Mouse (Mus musculus) bone marrow macrophage, adult 2 months (primary cell): ENCODE data around the gene Ssx2ip. TPM values are rescaled to one million over a fixed set of nuclear protein-coding genes. Genes with fewer than 3 reads are reported as not detected.
A peak's percentile ranks its signal among the peaks of the same experiment; 100 is the strongest.

Experiments used
- H3K27ac ChIP-seq: 2 replicates; pipeline ENCODE4 v1.5.1; 2012; ENCODE audit warnings: low read depth, low read length; ENCODE audit not compliant: insufficient read depth
- H3K4me1 ChIP-seq: 2 replicates; pipeline ENCODE4 v1.6.1; 2012; ENCODE audit warnings: low read length; ENCODE audit not compliant: control insufficient read depth, insufficient read depth
- H3K4me3 ChIP-seq: 2 replicates; pipeline ENCODE4 v1.5.1; 2012; ENCODE audit warnings: mild to moderate bottlenecking, low read length, moderate library complexity; ENCODE audit not compliant: insufficient read depth
- CTCF ChIP-seq: IDR thresholded peaks from 2 replicates; pipeline ENCODE4 v1.5.1; 2012; ENCODE audit warnings: low read depth, mild to moderate bottlenecking, low read length, moderate library complexity
- POLR2A ChIP-seq: IDR thresholded peaks from 2 replicates; pipeline ENCODE4 v1.6.1; 2012; ENCODE audit warnings: mild to moderate bottlenecking, low read depth, low read length, borderline replicate concordance
- polyA plus RNA-seq: library from polyadenylated mRNA; stranded (reverse); fragments of >200 nt; gene quantifications from 2 replicates; pipeline ENCODE4 v1.2.4, GENCODE M21; 2012; ENCODE audit not compliant: missing spikeins, insufficient read depth, insufficient read length

Ssx2ip gene
- polyA plus RNA-seq: 6.1 and 6.9 TPM in 2 replicates

DNA sequence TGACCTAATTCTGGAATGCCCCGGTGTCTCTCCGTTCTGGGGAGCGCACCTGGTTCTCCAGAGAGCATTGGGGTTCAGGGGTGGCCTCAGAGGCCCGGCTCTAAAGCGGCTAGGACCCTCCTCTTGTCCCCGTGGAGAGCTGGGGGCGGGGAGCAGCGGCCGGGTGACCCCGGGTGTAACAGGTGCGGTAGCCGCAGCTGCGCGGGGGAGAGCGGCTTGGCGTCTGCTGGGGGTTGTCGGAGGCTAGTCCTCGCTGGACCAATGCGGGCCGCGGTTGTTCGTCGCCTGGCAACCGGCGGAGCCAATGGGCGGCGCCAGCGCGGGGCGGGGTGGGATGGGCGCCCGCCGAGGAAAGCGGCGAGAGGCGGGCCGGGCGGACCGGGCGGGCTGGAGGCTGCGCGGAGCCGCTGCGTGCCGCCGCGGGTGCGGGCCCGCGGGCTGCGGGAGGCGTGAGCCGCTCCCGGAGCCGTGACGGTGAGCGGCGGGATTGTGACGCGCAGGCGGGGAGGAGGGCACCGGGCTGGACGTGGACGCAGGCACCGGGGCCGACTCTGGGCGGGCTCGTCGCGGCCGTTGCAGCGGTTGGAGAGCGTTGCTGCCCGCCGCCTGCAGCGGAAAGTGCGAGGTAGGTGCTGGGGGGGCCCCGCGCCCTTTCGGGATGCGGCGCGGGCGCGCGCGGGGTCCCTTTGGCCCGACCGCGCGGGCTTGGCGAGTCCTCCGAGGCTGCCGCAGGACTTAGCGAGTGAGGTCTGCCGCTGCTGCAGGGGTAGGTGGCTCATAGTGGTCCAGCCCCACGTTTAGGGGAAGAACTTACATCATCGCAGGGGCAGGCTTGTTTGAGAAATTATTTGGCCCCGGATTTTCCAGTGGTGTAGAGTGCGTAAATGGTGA lies at the start of gene Ssx2ip:
Gene Ssx2ip (plus strand): TSS at position 332 of the 891 bp plus-strand sequence.
- TF ChIP-seq POLR2A (no peak), CTCF (no peak)
- peak within 1 kb of the TSS; percentile 96 for H3K4me3 ChIP-seq
- H3K4me1 ChIP-seq: peaks cover 7% of the 10 kb centered on the region
- H3K27ac ChIP-seq: no peak within 1 kb of the TSS

- Histone ChIP-seq H3K4me3 (no peak overlapping the region), H3K4me1 (peaks cover 5% of the 10 kb centered on the region), H3K27ac (no peak overlapping the region)
- no peak for TF ChIP-seq CTCF
- TF ChIP-seq POLR2A: no peak
Measured at GRCm38 (mm10) chr3:146355146-146355545, 49.3 kb upstream of the Ssx2ip start.

GRCm38 (mm10) chr3:146365471-146365870 lies 39.0 kb upstream of the Ssx2ip start:
- TF ChIP-seq CTCF: no peak
- TF ChIP-seq POLR2A: no peak
- Histone ChIP-seq H3K27ac (no peak overlapping the region), H3K4me3 (no peak overlapping the region), H3K4me1 (no peaks in the 10 kb centered on the region)

- Histone ChIP-seq H3K27ac (no peak overlapping the region), H3K4me1 (no peaks in the 10 kb centered on the region), H3K4me3 (no peak overlapping the region)
- no peak for TF ChIP-seq POLR2A
- no peak for TF ChIP-seq CTCF
Measured at GRCm38 (mm10) chr3:146367058-146367457, 37.4 kb upstream of the Ssx2ip start.

DNA sequence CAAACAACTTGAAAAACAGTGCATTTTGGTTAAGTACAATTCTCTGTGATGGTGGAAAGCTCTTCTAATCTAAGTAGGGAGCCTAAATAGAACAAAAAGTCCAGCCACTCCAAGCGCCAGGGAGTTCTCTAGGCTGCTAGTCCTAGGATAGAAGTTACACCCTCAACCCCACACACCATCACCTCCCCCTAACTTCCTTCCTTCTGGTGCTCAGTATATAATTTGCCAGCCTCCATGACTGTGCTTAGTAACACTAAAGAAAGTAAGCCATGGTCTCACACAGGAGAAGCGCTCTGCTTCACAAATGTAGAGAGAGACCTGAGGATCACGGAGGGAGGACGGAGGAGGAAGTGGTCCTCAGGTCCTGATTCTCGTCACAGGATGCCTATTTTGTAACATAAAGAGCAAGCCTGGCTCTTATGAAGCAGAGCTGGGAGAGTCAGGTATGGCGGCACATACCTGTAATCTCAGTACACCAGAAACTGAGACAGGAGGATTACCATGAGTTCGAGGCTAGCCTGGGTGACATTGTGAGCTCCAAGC lies 33.8 kb upstream of the Ssx2ip start:
- Histone ChIP-seq H3K4me1 (no peaks in the 10 kb centered on the region), H3K4me3 (no peak overlapping the region), H3K27ac (no peak overlapping the region)
- TF ChIP-seq CTCF (no peak), POLR2A (no peak)

DNA sequence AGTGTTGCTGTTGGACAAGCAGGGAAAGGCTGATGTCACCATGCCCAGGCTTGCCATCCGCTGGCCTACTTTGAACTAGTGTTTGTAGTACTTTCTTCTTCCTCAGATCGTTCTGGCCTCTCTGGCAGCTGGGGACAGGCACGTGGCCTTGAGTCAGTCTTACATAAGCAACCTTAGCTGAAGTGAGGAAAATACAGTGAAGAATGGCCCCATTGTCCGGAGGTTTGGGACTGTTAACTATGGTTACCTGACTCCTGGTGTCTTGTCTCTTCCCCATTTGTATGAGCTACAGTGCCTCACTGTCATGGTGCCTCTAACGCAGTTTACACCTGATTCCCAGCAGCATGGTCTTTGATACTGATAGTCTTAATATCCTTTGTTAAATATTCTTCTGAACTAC lies 33.2 kb upstream of the Ssx2ip start:
- no peak for TF ChIP-seq POLR2A
- TF ChIP-seq CTCF: no peak
- Histone ChIP-seq H3K4me3 (no peak overlapping the region), H3K4me1 (no peaks in the 10 kb centered on the region)

DNA sequence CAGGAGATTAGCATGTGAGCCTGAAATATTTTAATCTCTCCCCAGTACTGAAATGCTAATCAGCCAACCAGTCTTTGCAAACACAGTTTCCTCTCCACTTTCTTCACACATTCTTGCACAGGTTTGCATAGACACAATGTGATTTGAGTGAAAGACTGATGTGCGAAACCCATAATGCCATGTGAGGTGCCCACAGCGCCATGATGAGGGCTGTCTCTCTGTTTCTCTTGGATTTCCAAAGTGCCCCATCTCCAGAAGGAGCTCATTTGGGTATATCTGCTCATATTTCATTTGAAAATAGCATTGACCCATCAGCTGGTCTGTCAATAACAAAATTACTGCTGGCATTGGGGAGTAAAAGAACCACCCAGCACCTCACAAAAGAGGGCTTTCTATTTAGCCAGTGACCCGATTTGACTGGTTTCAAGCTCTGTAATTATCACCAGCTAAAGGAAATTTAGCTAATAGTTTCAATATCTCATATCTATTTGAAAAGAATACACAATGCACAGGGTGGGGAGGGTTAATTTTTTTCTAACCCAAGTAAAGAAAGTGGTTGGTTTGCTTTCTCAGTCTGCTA lies 29.8 kb upstream of the Ssx2ip start:
- H3K4me1 ChIP-seq: no peaks in the 10 kb centered on the region
- no peak overlapping the region for H3K27ac ChIP-seq
- TF ChIP-seq CTCF: no peak
- no peak for TF ChIP-seq POLR2A
- H3K4me3 ChIP-seq: no peak overlapping the region

More for the DNA sequence above, 33.2 kb upstream of the Ssx2ip start:
- no peak overlapping the region for H3K27ac ChIP-seq

DNA sequence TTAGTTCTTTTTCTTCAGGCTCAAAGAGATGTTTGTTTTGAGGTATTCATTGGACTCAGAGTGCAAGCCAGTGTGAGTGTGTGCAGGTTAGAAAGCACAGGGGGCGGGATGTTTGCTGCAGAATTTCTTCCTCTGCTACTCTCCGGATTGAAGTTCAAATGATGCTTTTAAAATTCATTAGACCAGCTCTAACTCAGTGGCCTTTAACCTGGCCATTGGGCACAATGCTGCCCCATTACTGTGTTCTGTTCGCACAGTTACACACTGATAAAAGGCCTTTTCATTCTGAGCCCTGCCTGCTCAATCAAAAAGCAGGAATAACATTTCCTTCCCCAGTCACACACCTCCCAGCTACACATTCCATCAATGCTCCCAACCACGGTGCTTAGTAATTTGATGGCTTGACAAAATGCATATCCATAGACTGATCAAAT lies 29.2 kb upstream of the Ssx2ip start:
- TF ChIP-seq POLR2A: no peak
- no peak for TF ChIP-seq CTCF
- Histone ChIP-seq H3K27ac (no peak overlapping the region), H3K4me1 (no peaks in the 10 kb centered on the region), H3K4me3 (no peak overlapping the region)

- H3K4me1 ChIP-seq: no peaks in the 10 kb centered on the region
- no peak overlapping the region for H3K4me3 ChIP-seq
- H3K27ac ChIP-seq: no peak overlapping the region
- no peak for TF ChIP-seq CTCF
- TF ChIP-seq POLR2A: no peak
Measured at GRCm38 (mm10) chr3:146376337-146377130, 27.9 kb upstream of the Ssx2ip start.

GRCm38 (mm10) chr3:146377216-146377615 lies 27.2 kb upstream of the Ssx2ip start:
- TF ChIP-seq CTCF (no peak), POLR2A (no peak)
- Histone ChIP-seq H3K4me1 (no peaks in the 10 kb centered on the region), H3K27ac (no peak overlapping the region), H3K4me3 (no peak overlapping the region)
